Mouse (Mus musculus): ENCODE results near the gene Ctrc. TPM values are rescaled to one million over a fixed set of nuclear protein-coding genes. Genes with fewer than 3 reads are reported as not detected.

Gene Ctrc
- not detected in 2 replicates for polyA plus RNA-seq (2016; fragmentation: Nextera tagmentation; extraction: Ambion mirVana)

DNA sequence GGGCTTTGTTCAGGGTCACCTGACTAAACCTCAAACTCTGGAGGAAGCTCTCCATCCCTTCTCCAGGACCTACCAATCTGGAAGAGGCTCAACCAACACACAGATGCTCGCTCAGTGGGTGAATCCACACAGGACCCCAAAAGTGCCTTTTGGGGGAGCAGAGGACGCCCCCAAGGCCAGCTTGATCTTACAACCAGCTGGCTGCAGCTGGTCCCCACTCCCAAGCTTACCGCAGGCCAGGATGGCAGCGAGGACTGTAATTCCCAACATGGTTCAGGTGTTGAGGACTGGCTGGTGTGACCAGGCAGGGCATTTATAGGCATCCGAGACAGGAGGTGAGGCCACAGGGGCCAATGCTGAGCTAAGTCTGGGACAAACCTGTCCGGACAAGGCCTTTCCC, at the start of gene Ctrc:
Gene Ctrc, minus strand, starts transcription at position 361 of the 400 bp plus-strand sequence.
- no peak within 1 kb of the TSS for H3K9ac ChIP-seq

GRCm38 (mm10) chr4:141895772-141896171, 49.6 kb upstream of the Ctrc start:
- Histone ChIP-seq H3K4me2 (replicated peaks) (no peak overlapping the region), H3K27ac (no peak overlapping the region), H3K9me3 (replicated peaks) (no peaks in the 10 kb centered on the region), H3K4me3 (no peak overlapping the region), H3K4me1 (peaks cover 38% of the 10 kb centered on the region), H3K9ac (no peak overlapping the region), H3K27me3 (no peaks in the 10 kb centered on the region), H3K36me3 (no peaks in the 10 kb centered on the region)
- 78% methylated on average over 12 of the region's 12 CpGs for WGBS
- no peak for ATAC-seq (ENCODE audit: low FRiP score)

More for the DNA sequence above, at the start of gene Ctrc:
- Histone ChIP-seq H3K27me3 (0 out of 2 replicates have a peak, but pooled peaks cover 4% of the 10 kb centered on the region), H3K4me2 (replicated peaks) (no peak within 1 kb of the TSS), H3K36me3 (no peaks in the 10 kb centered on the region), H3K9me3 (replicated peaks) (no peaks in the 10 kb centered on the region), H3K27ac (no peak within 1 kb of the TSS), H3K4me1 (no peaks in the 10 kb centered on the region), H3K4me3 (no peak within 1 kb of the TSS)
- ATAC-seq (ENCODE audit: low FRiP score), result no peak
- WGBS, result 83% methylated on average over 6 of the region's 6 CpGs

- H3K4me2 ChIP-seq (replicated peaks), result no peak overlapping the region
- ATAC-seq (ENCODE audit: low FRiP score), result no peak
- H3K9me3 ChIP-seq (replicated peaks), result no peaks in the 10 kb centered on the region
- no peak overlapping the region for H3K4me3 ChIP-seq
- peaks cover 15% of the 10 kb centered on the region; the same call in 1 of the 2 replicates for H3K4me1 ChIP-seq
- 87% methylated on average over 8 of the region's 8 CpGs for WGBS
- no peaks in the 10 kb centered on the region for H3K27me3 ChIP-seq
- H3K9ac ChIP-seq, result no peak overlapping the region
- H3K27ac ChIP-seq, result no peak overlapping the region
- H3K36me3 ChIP-seq, result no peaks in the 10 kb centered on the region
Measured at GRCm38 (mm10) chr4:141893157-141893784, 47.1 kb upstream of the Ctrc start.

- ATAC-seq (ENCODE audit: low FRiP score), result no peak; the same call in 1 of the 2 replicates
- no peak overlapping the region for H3K27ac ChIP-seq
- WGBS, result 52% methylated on average over 6 of the region's 6 CpGs
Measured at GRCm38 (mm10) chr4:141886385-141886968, 40.3 kb upstream of the Ctrc start.

GRCm38 (mm10) chr4:141885451-141885850, 39.3 kb upstream of the Ctrc start:
- no peaks in the 10 kb centered on the region for H3K36me3 ChIP-seq
- no peaks in the 10 kb centered on the region for H3K27me3 ChIP-seq
- H3K4me3 ChIP-seq, result no peak overlapping the region
- ATAC-seq (ENCODE audit: low FRiP score), result no peak
- peaks cover 2% of the 10 kb centered on the region; the same call in 1 of the 2 replicates for H3K4me1 ChIP-seq
- H3K4me2 ChIP-seq (replicated peaks), result no peak overlapping the region
- H3K27ac ChIP-seq, result no peak overlapping the region
- H3K9me3 ChIP-seq (replicated peaks), result no peaks in the 10 kb centered on the region
- WGBS, result 79% methylated on average over 9 of the region's 9 CpGs
- no peak overlapping the region for H3K9ac ChIP-seq

More at GRCm38 (mm10) chr4:141886385-141886968, 40.3 kb upstream of the Ctrc start:
- H3K4me1 ChIP-seq, result peaks cover 2% of the 10 kb centered on the region; the same call in 1 of the 2 replicates
- H3K27me3 ChIP-seq, result no peaks in the 10 kb centered on the region
- H3K4me2 ChIP-seq (replicated peaks), result no peak overlapping the region
- H3K9ac ChIP-seq, result no peak overlapping the region
- H3K36me3 ChIP-seq, result no peaks in the 10 kb centered on the region
- no peaks in the 10 kb centered on the region for H3K9me3 ChIP-seq (replicated peaks)
- H3K4me3 ChIP-seq, result no peak overlapping the region

- 91% methylated on average over 7 of the region's 7 CpGs for WGBS
- Histone ChIP-seq H3K27ac (no peak overlapping the region), H3K9ac (no peak overlapping the region), H3K4me1 (peaks cover 2% of the 10 kb centered on the region; the same call in 1 of the 2 replicates), H3K4me2 (replicated peaks) (no peak overlapping the region), H3K9me3 (replicated peaks) (no peaks in the 10 kb centered on the region), H3K27me3 (no peaks in the 10 kb centered on the region), H3K4me3 (no peak overlapping the region), H3K36me3 (no peaks in the 10 kb centered on the region)
- ATAC-seq (ENCODE audit: low FRiP score), result no peak
Measured at GRCm38 (mm10) chr4:141882858-141883257, 36.7 kb upstream of the Ctrc start.

DNA sequence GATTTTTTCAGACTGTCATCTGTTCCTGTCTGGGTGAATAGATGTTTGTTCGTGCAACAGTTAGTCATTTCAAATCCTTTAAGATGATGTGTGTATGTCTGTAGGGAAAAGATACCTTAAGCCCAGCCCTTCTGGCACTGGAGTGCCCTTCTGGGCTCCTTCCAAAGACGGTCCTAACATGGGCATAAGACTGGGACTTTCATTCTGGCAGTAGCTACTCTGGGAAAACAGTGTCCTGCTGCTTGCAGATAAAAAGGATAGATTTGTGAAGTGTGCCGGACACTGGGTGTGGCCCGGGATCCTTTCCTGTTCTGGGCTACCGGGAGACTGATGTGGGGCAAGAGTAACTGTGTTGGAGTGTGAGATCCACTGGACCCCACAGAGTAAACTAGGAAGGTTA, 35.8 kb upstream of the Ctrc start:
- WGBS, result 78% methylated on average over 5 of the region's 5 CpGs
- H3K27ac ChIP-seq, result no peak overlapping the region
- H3K4me1 ChIP-seq, result no peaks in the 10 kb centered on the region; the same call in 1 of the 2 replicates
- no peak for ATAC-seq (ENCODE audit: low FRiP score)
- H3K9ac ChIP-seq, result no peak overlapping the region
- H3K36me3 ChIP-seq, result no peaks in the 10 kb centered on the region
- no peak overlapping the region for H3K4me3 ChIP-seq
- no peaks in the 10 kb centered on the region for H3K27me3 ChIP-seq
- H3K9me3 ChIP-seq (replicated peaks), result no peaks in the 10 kb centered on the region
- H3K4me2 ChIP-seq (replicated peaks), result no peak overlapping the region

- H3K9me3 ChIP-seq (replicated peaks), result no peaks in the 10 kb centered on the region
- ATAC-seq (ENCODE audit: low FRiP score), result no peak
- H3K9ac ChIP-seq, result no peak overlapping the region
- no peaks in the 10 kb centered on the region for H3K36me3 ChIP-seq
- H3K4me3 ChIP-seq, result no peak overlapping the region
- no peak overlapping the region for H3K4me2 ChIP-seq (replicated peaks)
- no peaks in the 10 kb centered on the region; the same call in 1 of the 2 replicates for H3K4me1 ChIP-seq
- 69% methylated on average over 10 of the region's 10 CpGs for WGBS
- H3K27ac ChIP-seq, result no peak overlapping the region
- no peaks in the 10 kb centered on the region for H3K27me3 ChIP-seq
Measured at GRCm38 (mm10) chr4:141881289-141881914, 35.2 kb upstream of the Ctrc start.

DNA sequence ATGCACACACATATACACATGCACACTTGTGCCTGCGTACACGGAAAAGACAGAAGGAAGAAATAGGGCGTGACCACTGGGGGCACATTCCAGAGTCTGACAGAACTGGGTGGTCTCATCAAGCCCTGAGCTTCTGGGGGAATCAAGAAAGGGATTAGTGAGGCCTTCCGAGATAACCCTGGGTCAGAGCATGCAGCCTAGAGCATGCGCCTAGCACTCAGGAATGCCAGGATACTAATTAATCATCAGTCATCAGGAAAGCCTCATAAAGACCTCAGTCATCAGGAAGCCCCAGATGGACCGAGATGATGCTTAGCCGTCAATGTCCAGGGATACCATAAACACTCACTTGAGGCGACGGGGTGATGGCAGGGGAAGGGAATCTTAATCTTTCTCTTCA, 33.7 kb upstream of the Ctrc start:
- ATAC-seq (ENCODE audit: low FRiP score), result no peak
- Histone ChIP-seq H3K4me3 (no peak overlapping the region), H3K36me3 (no peaks in the 10 kb centered on the region), H3K9ac (no peak overlapping the region), H3K4me2 (replicated peaks) (no peak overlapping the region), H3K27me3 (no peaks in the 10 kb centered on the region), H3K27ac (no peak overlapping the region), H3K9me3 (replicated peaks) (no peaks in the 10 kb centered on the region), H3K4me1 (peaks cover 9% of the 10 kb centered on the region)
- WGBS, result 61% methylated on average over 9 of the region's 9 CpGs

- H3K27ac ChIP-seq, result no peak overlapping the region
- no peak overlapping the region for H3K4me2 ChIP-seq (replicated peaks)
- H3K9me3 ChIP-seq (replicated peaks), result no peaks in the 10 kb centered on the region
- no peaks in the 10 kb centered on the region for H3K36me3 ChIP-seq
- H3K9ac ChIP-seq, result no peak overlapping the region
- peaks cover 11% of the 10 kb centered on the region for H3K4me1 ChIP-seq
- ATAC-seq (ENCODE audit: low FRiP score), result no peak
- no peak overlapping the region for H3K4me3 ChIP-seq
- H3K27me3 ChIP-seq, result no peaks in the 10 kb centered on the region
- 82% methylated on average over 4 of the region's 4 CpGs for WGBS
Measured at GRCm38 (mm10) chr4:141879074-141879473, 32.9 kb upstream of the Ctrc start.

DNA sequence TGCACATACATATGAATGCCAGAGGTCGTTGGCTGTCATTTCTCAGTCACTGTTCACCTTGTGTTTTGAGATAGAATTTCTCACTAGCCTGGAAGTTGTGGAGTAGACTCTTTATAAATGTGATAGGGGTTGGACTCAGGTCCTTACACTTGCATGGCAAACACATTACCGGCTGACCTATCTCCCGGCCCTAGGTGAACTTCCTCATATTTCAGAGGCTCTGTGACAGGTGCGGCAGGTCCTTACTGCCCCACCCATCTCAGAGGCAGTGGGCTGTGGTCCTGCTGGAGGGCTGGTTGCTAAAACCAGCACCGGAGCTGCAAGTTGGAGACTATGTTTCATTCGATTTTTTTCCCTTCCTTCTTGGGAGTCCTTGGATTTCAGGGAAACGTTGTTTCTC, 32.5 kb upstream of the Ctrc start:
- WGBS, result 68% methylated on average over 7 of the region's 7 CpGs
- no peak for ATAC-seq (ENCODE audit: low FRiP score)
- no peaks in the 10 kb centered on the region for H3K9me3 ChIP-seq (replicated peaks)
- no peaks in the 10 kb centered on the region for H3K27me3 ChIP-seq
- H3K36me3 ChIP-seq, result no peaks in the 10 kb centered on the region
- H3K4me2 ChIP-seq (replicated peaks), result no peak overlapping the region
- peaks cover 16% of the 10 kb centered on the region for H3K4me1 ChIP-seq
- H3K27ac ChIP-seq, result no peak overlapping the region
- H3K4me3 ChIP-seq, result no peak overlapping the region
- no peak overlapping the region for H3K9ac ChIP-seq

DNA sequence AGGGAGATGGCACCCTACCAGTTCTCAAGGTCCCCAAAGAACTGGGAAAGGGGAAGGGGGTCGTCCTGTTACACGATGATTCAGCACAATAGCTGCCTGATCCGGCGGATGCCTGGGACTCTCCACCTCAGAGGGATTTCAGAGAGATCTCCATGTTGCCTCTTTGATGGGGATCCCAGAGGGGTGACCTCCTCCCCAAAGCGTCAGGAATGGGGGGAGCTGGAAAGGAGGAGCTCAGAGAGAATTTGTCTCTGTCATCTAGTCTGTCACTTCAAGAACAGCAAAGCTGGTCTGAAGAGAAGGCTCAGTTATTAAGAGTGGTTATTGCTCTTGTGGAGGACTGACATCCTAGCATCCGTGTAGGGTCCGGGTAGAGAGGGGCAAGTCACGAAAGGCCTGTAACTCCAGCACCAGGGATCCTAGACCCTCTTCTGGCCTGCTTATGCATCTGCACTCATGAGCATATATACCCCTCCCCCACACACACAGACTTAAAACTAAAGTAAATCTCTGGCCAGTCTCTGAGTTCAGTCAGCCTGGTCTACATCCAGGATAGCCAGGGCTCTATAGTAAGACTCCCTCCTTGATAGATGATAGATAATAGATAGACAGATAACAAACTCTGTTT, 29.4 kb upstream of the Ctrc start:
- H3K4me1 ChIP-seq, result peaks cover 42% of the 10 kb centered on the region
- peak overlapping the region; percentile 73 for H3K4me3 ChIP-seq
- H3K27me3 ChIP-seq, result 0 out of 2 replicates have a peak, but pooled peaks cover 3% of the 10 kb centered on the region
- 17% methylated on average over 8 of the region's 8 CpGs for WGBS
- H3K27ac ChIP-seq, result no peak overlapping the region
- H3K4me2 ChIP-seq (replicated peaks), result peak overlapping the region; percentile 79
- no peak for ATAC-seq (ENCODE audit: low FRiP score)
- H3K36me3 ChIP-seq, result no peaks in the 10 kb centered on the region
- H3K9me3 ChIP-seq (replicated peaks), result no peaks in the 10 kb centered on the region
- peak overlapping the region; percentile 86; the same call in 1 of the 2 replicates for H3K9ac ChIP-seq

All from hindbrain, embryonic 12.5 days (tissue).